Mouse (Mus musculus) intestine, postnatal 0 days (tissue): ENCODE data around the gene Sestd1. TPM values are rescaled to one million over a fixed set of nuclear protein-coding genes. Genes with fewer than 3 reads are reported as not detected.

ENCODE experiments used
- ATAC-seq: fragments of 200-750 bp; cut with Nextera tagmentation; 2 replicates; pipeline ENCODE4 v1.8.0; 2017; ENCODE audit warnings: mild to moderate bottlenecking, moderate TSS enrichment, moderate library complexity
- H3K27ac ChIP-seq: fragments of 300-500 bp; sonication (generic); 2 replicates; pipeline ENCODE4 v1.5.1; 2014; ENCODE audit warnings: mild to moderate bottlenecking, low read depth, low read length, moderate library complexity
- H3K27me3 ChIP-seq: fragments of 300-500 bp; sonication (generic); replicated peaks from 2 replicates; pipeline ENCODE4 v1.6.1; 2014; ENCODE audit warnings: low read length, mixed read lengths; ENCODE audit not compliant: control insufficient read depth, insufficient read depth
- H3K36me3 ChIP-seq: fragments of 300-500 bp; sonication (generic); 2 replicates; pipeline ENCODE4 v1.6.1; 2014; ENCODE audit warnings: mild to moderate bottlenecking, moderate library complexity; ENCODE audit not compliant: control insufficient read depth, insufficient read depth
- H3K4me1 ChIP-seq: fragments of 300-500 bp; sonication (generic); replicated peaks from 2 replicates; pipeline ENCODE4 v1.6.1; 2014; ENCODE audit warnings: antibody characterized with exemption, low read length, mixed read lengths; ENCODE audit not compliant: control insufficient read depth, insufficient read depth
- H3K4me2 ChIP-seq: fragments of 300-500 bp; sonication (generic); replicated peaks from 2 replicates; pipeline ENCODE4 v1.6.1; 2014; ENCODE audit warnings: low read depth, mild to moderate bottlenecking, moderate library complexity
- H3K4me3 ChIP-seq: fragments of 300-500 bp; sonication (generic); 2 replicates; pipeline ENCODE4 v1.5.1; 2014; ENCODE audit warnings: low read depth, low read length
- H3K9ac ChIP-seq: fragments of 300-500 bp; sonication (generic); 2 replicates; pipeline ENCODE4 v1.6.1; 2014; ENCODE audit warnings: mild to moderate bottlenecking, low read depth, low read length
- H3K9me3 ChIP-seq: fragments of 300-500 bp; sonication (generic); 2 replicates; pipeline ENCODE4 v1.6.1; 2016; ENCODE audit warnings: mixed run types; ENCODE audit not compliant: control insufficient read depth
- CTCF ChIP-seq: sonication (generic); IDR thresholded peaks from 2 replicates; pipeline ENCODE4 v1.5.1; 2016; ENCODE audit warnings: low read depth, mild to moderate bottlenecking, control low read depth, antibody characterized with exemption, moderate library complexity
- WGBS: fragments of 180-500 bp; shearing (Covaris S2); extraction: QIAGEN DNeasy Blood & Tissue Kit; methylation state at CpG from one replicate; pipeline ENCODE4 v1.1.7; 2014; 5-methylcytosine and 5-hydroxymethylcytosine counted together
- polyA plus RNA-seq: library from polyadenylated mRNA; unstranded; fragments of >200 nt; fragmentation: Nextera tagmentation; extraction: Ambion mirVana; gene quantifications from 2 replicates; pipeline ENCODE4 v1.2.1, GENCODE M21; 2015

The Sestd1 gene
- polyA plus RNA-seq, 1 experiment from 2014 or later, result 10.8 TPM

DNA sequence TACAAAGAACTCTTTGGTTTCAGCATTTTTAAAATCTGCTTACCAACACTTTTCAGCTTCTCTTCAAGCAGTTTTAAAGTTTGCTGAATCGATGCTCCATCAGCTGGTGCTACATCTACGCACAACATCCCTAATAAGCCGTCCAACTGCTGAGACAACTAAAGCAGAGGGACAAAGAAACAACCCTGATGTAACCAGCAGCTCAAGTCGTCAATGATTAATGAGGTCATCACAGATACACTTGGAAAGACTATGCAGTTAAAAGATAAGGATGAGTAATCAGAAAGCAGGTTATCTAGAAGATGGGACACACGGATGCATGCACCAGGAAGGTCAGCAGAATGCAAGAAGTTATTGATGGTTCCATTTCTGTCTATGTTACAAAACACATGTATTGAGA is 82.1 kb downstream of the Sestd1 start:
- H3K27me3 ChIP-seq, result no peaks in the 10 kb centered on the region
- H3K9ac ChIP-seq, result no peak overlapping the region
- no peak overlapping the region for H3K4me3 ChIP-seq
- no peak for TF ChIP-seq CTCF
- no peaks in the 10 kb centered on the region for H3K9me3 ChIP-seq
- ATAC-seq, result no peak; the same call in 1 of the 2 replicates
- H3K36me3 ChIP-seq, result peaks cover 26% of the 10 kb centered on the region
- WGBS, result 55% methylated on average over 5 of the region's 5 CpGs
- H3K4me1 ChIP-seq, result no peaks in the 10 kb centered on the region
- H3K4me2 ChIP-seq, result no peak overlapping the region
- H3K27ac ChIP-seq, result no peak overlapping the region

DNA sequence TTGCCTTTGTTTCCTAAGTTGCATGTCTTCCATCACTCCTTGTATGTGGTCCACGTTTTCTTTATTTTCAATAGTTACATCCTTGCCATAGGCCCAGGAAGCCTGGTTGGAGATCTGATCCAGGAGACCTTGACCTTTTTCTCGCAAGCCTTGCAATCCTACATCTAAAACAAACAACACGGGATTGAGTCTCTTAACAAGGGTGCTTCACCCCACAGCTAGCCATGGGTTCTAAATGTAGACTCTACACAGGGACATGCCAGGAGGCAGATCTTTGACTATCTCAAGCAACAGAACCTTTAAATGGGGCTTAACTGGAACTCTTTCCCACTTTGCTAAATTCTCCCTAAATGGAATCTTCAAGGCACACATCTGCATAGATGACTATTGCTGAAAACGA is 83.6 kb downstream of the Sestd1 start:
- no peak overlapping the region for H3K4me2 ChIP-seq
- H3K27me3 ChIP-seq, result no peaks in the 10 kb centered on the region
- WGBS, result 83% methylated on average over 4 of the region's 4 CpGs
- H3K36me3 ChIP-seq, result peaks cover 21% of the 10 kb centered on the region
- no peak overlapping the region for H3K4me3 ChIP-seq
- H3K4me1 ChIP-seq, result no peaks in the 10 kb centered on the region
- no peak for TF ChIP-seq CTCF
- no peaks in the 10 kb centered on the region for H3K9me3 ChIP-seq
- ATAC-seq, result no peak
- no peak overlapping the region for H3K27ac ChIP-seq
- no peak overlapping the region for H3K9ac ChIP-seq

DNA sequence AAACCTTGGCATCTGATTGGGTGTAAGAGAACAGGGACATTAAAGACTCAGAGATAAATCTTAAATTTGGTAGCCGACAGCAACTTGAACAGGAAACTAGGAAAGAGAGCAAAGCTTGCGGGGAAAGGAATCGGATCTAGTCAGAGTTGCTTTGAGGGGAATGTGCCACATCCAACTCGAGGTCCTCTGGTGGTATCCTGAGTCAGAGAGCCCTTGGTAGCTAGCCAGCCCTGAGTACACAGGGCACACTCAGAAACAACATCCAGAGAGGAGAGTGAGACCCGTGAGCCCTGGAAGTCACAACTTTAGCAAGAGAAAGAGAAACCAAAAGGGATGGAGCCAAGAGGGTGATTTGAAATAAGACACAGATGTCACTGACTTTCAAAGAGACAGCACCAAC is 85.3 kb downstream of the Sestd1 start:
- H3K9ac ChIP-seq, result no peak overlapping the region
- no peaks in the 10 kb centered on the region for H3K27me3 ChIP-seq
- 90% methylated on average over 5 of the region's 5 CpGs for WGBS
- H3K4me2 ChIP-seq, result no peak overlapping the region
- H3K9me3 ChIP-seq, result no peaks in the 10 kb centered on the region
- H3K4me3 ChIP-seq, result no peak overlapping the region
- H3K27ac ChIP-seq, result no peak overlapping the region
- no peak for TF ChIP-seq CTCF
- no peaks in the 10 kb centered on the region for H3K4me1 ChIP-seq
- ATAC-seq, result no peak
- H3K36me3 ChIP-seq, result peaks cover 31% of the 10 kb centered on the region

DNA sequence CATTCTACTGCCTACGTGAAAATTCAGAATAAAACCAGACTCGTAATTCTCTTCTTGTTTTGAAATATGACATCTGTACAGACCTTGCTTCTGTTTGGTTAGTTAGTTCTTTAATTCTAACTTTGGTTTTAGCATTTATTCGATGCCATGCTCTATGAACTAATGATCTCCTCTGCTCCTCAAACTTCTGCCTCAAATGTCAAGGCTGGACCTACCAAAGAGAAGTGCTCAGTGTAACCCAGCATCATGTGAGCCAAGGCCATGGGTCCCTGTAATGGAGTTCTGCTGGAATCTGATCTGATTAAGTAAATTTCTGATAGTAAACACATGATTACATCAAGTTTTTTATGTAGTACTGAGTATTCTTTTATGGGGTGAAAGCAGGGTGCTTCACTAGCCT is 88.6 kb downstream of the Sestd1 start:
- TF ChIP-seq CTCF, result no peak

DNA sequence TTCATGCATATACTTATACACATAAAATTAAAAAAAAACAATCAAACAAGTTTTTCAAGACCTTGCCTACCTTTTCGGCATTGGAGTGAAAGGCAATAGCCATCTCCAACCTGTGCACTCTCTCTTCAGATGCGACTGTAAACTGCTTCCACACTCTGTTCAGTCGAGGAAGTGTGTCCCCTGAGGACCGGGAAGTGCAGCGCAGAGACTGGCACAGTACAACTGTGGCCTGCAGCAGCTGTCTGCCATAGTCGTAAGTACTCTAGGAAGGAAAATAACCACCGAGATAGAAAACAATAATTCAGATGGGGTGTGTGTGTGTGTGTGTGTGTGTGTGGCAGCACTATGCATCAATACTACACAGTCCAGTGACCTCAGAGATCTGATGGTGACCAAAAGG is 89.5 kb downstream of the Sestd1 start:
- Histone ChIP-seq H3K36me3 (peaks cover 51% of the 10 kb centered on the region), H3K9me3 (no peaks in the 10 kb centered on the region), H3K4me3 (no peak overlapping the region), H3K9ac (no peak overlapping the region), H3K4me1 (no peaks in the 10 kb centered on the region), H3K27ac (no peak overlapping the region), H3K4me2 (no peak overlapping the region), H3K27me3 (no peaks in the 10 kb centered on the region)
- 92% methylated on average over 7 of the region's 7 CpGs for WGBS
- no peak for ATAC-seq
- TF ChIP-seq CTCF, result no peak

More for the DNA sequence above, 88.6 kb downstream of the Sestd1 start:
- H3K27ac ChIP-seq, result no peak overlapping the region
- H3K27me3 ChIP-seq, result no peaks in the 10 kb centered on the region
- WGBS, result 94% methylated on average over 3 of the region's 3 CpGs
- no peaks in the 10 kb centered on the region for H3K9me3 ChIP-seq
- no peak overlapping the region for H3K4me2 ChIP-seq
- no peak overlapping the region for H3K9ac ChIP-seq
- no peak for ATAC-seq
- H3K36me3 ChIP-seq, result peaks cover 51% of the 10 kb centered on the region
- H3K4me1 ChIP-seq, result no peaks in the 10 kb centered on the region
- H3K4me3 ChIP-seq, result no peak overlapping the region

DNA sequence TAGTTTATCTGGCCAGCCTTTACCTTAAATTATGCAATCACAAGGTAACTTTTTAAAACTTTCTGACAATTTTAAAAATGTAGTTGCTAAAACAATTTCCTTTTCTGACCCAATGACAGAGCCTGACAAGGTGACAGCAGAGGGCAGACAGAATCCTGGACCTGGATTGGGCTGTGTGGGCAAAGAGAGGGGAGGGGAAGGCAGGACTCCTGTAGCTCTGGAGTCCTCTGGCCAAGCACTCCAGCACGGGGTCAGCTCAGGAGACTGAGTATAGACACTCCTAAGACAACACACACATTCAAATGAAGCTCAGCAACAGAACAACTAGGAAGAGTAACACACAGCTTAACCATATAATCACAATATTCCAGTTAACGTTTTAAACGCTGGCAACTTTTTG is 90.1 kb downstream of the Sestd1 start:
- WGBS, result 88% methylated on average over 3 of the region's 3 CpGs
- Histone ChIP-seq H3K9me3 (no peaks in the 10 kb centered on the region), H3K4me2 (no peak overlapping the region), H3K27ac (no peak overlapping the region), H3K4me3 (no peak overlapping the region), H3K36me3 (peaks cover 51% of the 10 kb centered on the region), H3K4me1 (no peaks in the 10 kb centered on the region), H3K9ac (no peak overlapping the region), H3K27me3 (no peaks in the 10 kb centered on the region)
- no peak for TF ChIP-seq CTCF
- no peak for ATAC-seq

DNA sequence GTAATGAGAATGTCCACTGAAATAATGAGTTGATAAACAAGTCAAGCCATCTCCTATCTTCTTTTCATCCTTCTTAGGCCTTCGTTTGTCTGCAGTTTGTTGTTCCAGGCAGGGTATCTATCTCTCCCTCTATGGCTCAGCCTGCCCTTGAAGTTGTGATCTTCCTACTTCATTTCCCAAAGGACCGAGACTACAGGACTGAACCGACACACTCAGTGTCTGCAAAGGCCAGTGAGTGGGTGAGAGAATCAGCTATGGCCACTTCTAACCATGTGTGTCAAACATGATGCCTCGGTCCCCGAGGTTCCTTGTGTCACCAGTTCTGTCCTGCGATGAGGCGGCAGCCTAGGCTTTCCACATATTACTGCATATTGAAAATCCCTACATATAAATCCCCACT is 90.7 kb downstream of the Sestd1 start:
- no peak for ATAC-seq
- Histone ChIP-seq H3K36me3 (peaks cover 47% of the 10 kb centered on the region), H3K27me3 (no peaks in the 10 kb centered on the region), H3K9me3 (no peaks in the 10 kb centered on the region), H3K9ac (no peak overlapping the region), H3K4me2 (no peak overlapping the region), H3K4me1 (no peaks in the 10 kb centered on the region), H3K27ac (no peak overlapping the region), H3K4me3 (no peak overlapping the region)
- whole genome bisulfite sequencing, result 92% methylated on average over 7 of the region's 7 CpGs
- no peak for TF ChIP-seq CTCF
